In genomic region chr8:83257631-83258030, GRCm38 (mm10) we compare ENCODE assay signal across 26 mouse cellular contexts. TPM values are rescaled to one million over a fixed set of nuclear protein-coding genes. Genes with fewer than 3 reads are reported as not detected.
DNase-seq lines count a peak whose midpoint lies in the region; ATAC-seq and TF ChIP-seq lines count a peak whose summit lies in the region.
"Had no signal": no experiment of that assay in that cellular context is flagged by ENCODE, and none has a peak within 500 bp of the region (broad histone marks: within the 10 kb centered on the region; RNA-seq: fewer than 3 reads in every experiment).

No protein-coding gene starts in this region.

- H3K9ac ChIP-seq in ES-E14 (ENCODE audit: insufficient read depth, low read depth, low read length, poor library complexity, severe bottlenecking): no peak overlapping the region
- H3K9ac ChIP-seq in heart, embryonic 11.5 days (ENCODE audit: low read depth, low read length): no peak overlapping the region
- H3K9ac ChIP-seq: embryonic facial prominence, embryonic 13.5 days; embryonic facial prominence, embryonic 15.5 days; forebrain, embryonic 12.5 days had no signal

- in situ Hi-C loops in ES-E14 (cut with MboI; ENCODE audit: low sequenced_read_pairs in 2 of 2, unreplicated experiment in 2 of 2): no loop called here

- peaks cover 21% of the 10 kb centered on the region; the same call in 1 of the 2 replicates for H3K36me3 ChIP-seq in ES-E14 (ENCODE audit: control insufficient read depth, insufficient read depth, low read length, poor library complexity, severe bottlenecking)
- H3K36me3 ChIP-seq in heart, embryonic 11.5 days (ENCODE audit: control insufficient read depth, insufficient read depth, low read length): no peaks in the 10 kb centered on the region
- H3K36me3 ChIP-seq: embryonic facial prominence, embryonic 15.5 days had no signal

- H3K4me1 ChIP-seq in ES-E14 (ENCODE audit: control insufficient read depth in 2 of 2, insufficient read depth in 2 of 2, low read length in 2 of 2, poor library complexity in 1 of 2): peaks cover 3 to 11% of the 10 kb centered on the region in 2 experiments; a peak in 2 of 4 replicates
- no peaks in the 10 kb centered on the region for H3K4me1 ChIP-seq in heart, embryonic 11.5 days (ENCODE audit: control insufficient read depth, insufficient read depth, low read length)
- H3K4me1 ChIP-seq: embryonic facial prominence, embryonic 15.5 days had no signal

- no peak overlapping the region for H3K4me2 ChIP-seq in heart, embryonic 11.5 days
- H3K4me2 ChIP-seq: embryonic facial prominence, embryonic 13.5 days; embryonic facial prominence, embryonic 15.5 days; forebrain, embryonic 12.5 days had no signal

- no peak overlapping the region for H3K27ac ChIP-seq in ES-E14 (ENCODE audit: insufficient read depth, low read depth, low read length, poor library complexity, severe bottlenecking)
- H3K27ac ChIP-seq in heart, embryonic 11.5 days (ENCODE audit: low read depth, low read length): no peak overlapping the region
- H3K27ac ChIP-seq: embryonic facial prominence, embryonic 13.5 days; embryonic facial prominence, embryonic 15.5 days; forebrain, embryonic 10.5 days; forebrain, embryonic 12.5 days had no signal

- H3K9me3 ChIP-seq in ES-E14 (ENCODE audit: control insufficient read depth, insufficient read depth, low read depth, low read length): no peaks in the 10 kb centered on the region
- no peaks in the 10 kb centered on the region for H3K9me3 ChIP-seq in heart, embryonic 11.5 days (replicated peaks; ENCODE audit: control insufficient read depth, low read length)
- H3K9me3 ChIP-seq: embryonic facial prominence, embryonic 13.5 days; embryonic facial prominence, embryonic 15.5 days; forebrain, embryonic 10.5 days; forebrain, embryonic 12.5 days had no signal

- DNase-seq in ES-CJ7 (ENCODE audit: low read depth, low spot score) (peak; percentile 77), ES-E14 (ENCODE audit: low read depth, low spot score) (peak; percentile 31), ZHBTc4 (ENCODE audit: low read depth, low spot score) (peak; percentile 77)
- no peak for DNase-seq in thymus, adult 18-20 months
- DNase-seq: adrenal gland, adult 2 months; adrenal gland, postnatal 10 days; adrenal gland, postnatal 25 days; cerebellum, adult 11 months; cerebellum, adult 18-20 months; cerebellum, adult 8-10 months; cerebellum, adult 9-11 months; cerebellum, postnatal 14 days; cerebellum, postnatal 36 days; embryo, embryonic 11 days had no signal

- no peak overlapping the region for H3K4me3 ChIP-seq in ES-E14 (ENCODE audit: insufficient read depth in 1 of 2, low read depth in 1 of 2, low read length in 2 of 2, poor library complexity in 1 of 2, severe bottlenecking in 1 of 2)
- H3K4me3 ChIP-seq in heart, embryonic 11.5 days (ENCODE audit: low read depth, low read length): no peak overlapping the region
- H3K4me3 ChIP-seq: embryonic facial prominence, embryonic 13.5 days; embryonic facial prominence, embryonic 15.5 days; erythroblast, embryonic 14.5 days; forebrain, embryonic 10.5 days; forebrain, embryonic 12.5 days had no signal

- no peak for ATAC-seq in heart, embryonic 11.5 days (replicated peaks; ENCODE audit: insufficient number of reproducible peaks, low FRiP score, low TSS enrichment)
- ATAC-seq: forebrain, embryonic 14.5 days; forebrain, embryonic 16.5 days had no signal

- WGBS in heart, embryonic 11.5 days (ENCODE audit: insufficient replicate concordance): 90% methylated on average over 5 of the region's 5 CpGs

- no peaks in the 10 kb centered on the region for H3K27me3 ChIP-seq in heart, embryonic 11.5 days (ENCODE audit: control insufficient read depth, insufficient read depth, low read length)
- H3K27me3 ChIP-seq: embryonic facial prominence, embryonic 13.5 days; embryonic facial prominence, embryonic 15.5 days; forebrain, embryonic 12.5 days had no signal

TF ChIP-seq in ES-E14, 5 proteins besides CTCF, POLR2A, EP300 and RAD21:
- TF ChIP-seq HCFC1 (IDR thresholded peaks at IDR 0.05; ENCODE audit: borderline replicate concordance, insufficient read depth, low read length) (no peak), ZC3H11A (IDR thresholded peaks at IDR 0.05; ENCODE audit: borderline replicate concordance, low read depth, low read length) (no peak), MAFK (IDR thresholded peaks at IDR 0.05; ENCODE audit: insufficient read depth, low read depth, low read length) (no peak), ZNF384 (IDR thresholded peaks at IDR 0.05; ENCODE audit: low read depth, low read length) (no peak), CHD2 (IDR thresholded peaks at IDR 0.05; ENCODE audit: low read depth, low read length) (no peak)

RNA-seq across cellular contexts. Expression of gene Ucp1, which starts 32.5 kb away (rescaled TPM):
- total RNA-seq in ES-E14 (2012; rRNA removed): 0.13 and 0.16 TPM in 2 replicates
- not detected in 2 replicates for polyA plus RNA-seq in heart, embryonic 11.5 days (2014; fragmentation: Nextera tagmentation; extraction: Ambion mirVana)
- total RNA-seq: common myeloid progenitor, adult 5-6 weeks; MEL had no signal
- polyA plus RNA-seq: C2C12; embryonic facial prominence, embryonic 11.5 days; embryonic facial prominence, embryonic 13.5 days; erythroblast, embryonic 14.5 days; forebrain, embryonic 10.5 days; forebrain, embryonic 12.5 days; forebrain, embryonic 16.5 days had no signal

Comparison
In these comparisons a context has a peak if more than half of its experiments do, and no peak if none do; other contexts are left out.
1. DNase-seq: peak in ES-CJ7 (single experiment), ES-E14 (single experiment) and ZHBTc4 (single experiment); none in thymus, adult 18-20 months (0 of 2).